Mouse (Mus musculus) cortical plate, adult 2 months (tissue): ENCODE results near the gene Olfr657.

Source experiments
- CTCF ChIP-seq: fragments of 200-500 bp; IDR thresholded peaks from 2 replicates; pipeline ENCODE4 v1.5.1; 2011; ENCODE audit warnings: mild to moderate bottlenecking, control low read depth, low read length; ENCODE audit not compliant: insufficient read depth; ENCODE audit errors: extremely low read depth
- POLR2A ChIP-seq: fragments of 200-500 bp; IDR thresholded peaks from 2 replicates; pipeline ENCODE4 v1.6.1; 2011; ENCODE audit warnings: mild to moderate bottlenecking, low read length, control low read depth; ENCODE audit not compliant: insufficient read depth; ENCODE audit errors: extremely low read depth

- TF ChIP-seq CTCF, result no peak
- TF ChIP-seq POLR2A, result no peak
These were observed 37.9 kb upstream of the Olfr657 start, which contains the start of gene Olfr654 for GRCm38 (mm10) chr7:104586725-104587124.
